Mouse (Mus musculus): ENCODE measurements around the gene Lmln.
"Not testable (repeated sequence)": the region's sequence is repeated elsewhere in the genome, so short reads cannot be mapped to it uniquely, and the experiment has no call there.

Lmln gene

DNA sequence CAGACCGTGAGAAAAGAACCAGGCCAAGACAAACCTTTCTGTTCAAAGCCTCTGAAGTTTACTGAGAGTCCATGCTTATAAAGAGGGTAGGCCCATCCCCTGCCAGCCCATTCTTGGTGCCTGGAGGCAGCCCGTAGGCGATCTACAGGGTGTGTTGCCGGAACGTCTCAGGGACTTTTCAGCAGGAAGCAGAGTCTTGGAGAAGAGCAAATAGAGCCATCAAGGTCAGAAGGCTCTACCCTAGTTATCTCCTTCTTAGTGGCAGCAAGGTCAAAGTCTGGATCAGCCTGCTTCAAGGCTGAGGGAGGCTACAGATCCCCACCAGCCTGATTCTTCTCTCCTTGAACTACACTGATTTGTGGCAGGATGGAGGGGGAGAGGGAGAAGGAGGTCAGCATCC is 114.5 kb downstream of the Lmln start:
- DNase-seq (ENCODE audit: extremely low spot score, low spot score) = not testable (repeated sequence)

Measured in neural tube, embryonic 10.5 days (tissue).